Mouse (Mus musculus) testis, adult 2 months (tissue): ENCODE data around the gene Nat8.
"Not testable (repeated sequence)": the region's sequence is repeated elsewhere in the genome, so short reads cannot be mapped to it uniquely, and the experiment has no call there.

Experiments used
- CTCF ChIP-seq: fragments of 200-500 bp; IDR thresholded peaks from 2 replicates; pipeline ENCODE4 v1.5.1; 2012; ENCODE audit warnings: low read depth, mild to moderate bottlenecking, inconsistent platforms, low read length, moderate library complexity; ENCODE audit not compliant: control insufficient read depth, insufficient read depth, insufficient replicate concordance
- POLR2A ChIP-seq: fragments of 200-500 bp; IDR thresholded peaks from 2 replicates; pipeline ENCODE4 v1.6.1; 2012; ENCODE audit warnings: low read depth, mild to moderate bottlenecking, inconsistent platforms, low read length, moderate library complexity; ENCODE audit not compliant: control insufficient read depth

DNA sequence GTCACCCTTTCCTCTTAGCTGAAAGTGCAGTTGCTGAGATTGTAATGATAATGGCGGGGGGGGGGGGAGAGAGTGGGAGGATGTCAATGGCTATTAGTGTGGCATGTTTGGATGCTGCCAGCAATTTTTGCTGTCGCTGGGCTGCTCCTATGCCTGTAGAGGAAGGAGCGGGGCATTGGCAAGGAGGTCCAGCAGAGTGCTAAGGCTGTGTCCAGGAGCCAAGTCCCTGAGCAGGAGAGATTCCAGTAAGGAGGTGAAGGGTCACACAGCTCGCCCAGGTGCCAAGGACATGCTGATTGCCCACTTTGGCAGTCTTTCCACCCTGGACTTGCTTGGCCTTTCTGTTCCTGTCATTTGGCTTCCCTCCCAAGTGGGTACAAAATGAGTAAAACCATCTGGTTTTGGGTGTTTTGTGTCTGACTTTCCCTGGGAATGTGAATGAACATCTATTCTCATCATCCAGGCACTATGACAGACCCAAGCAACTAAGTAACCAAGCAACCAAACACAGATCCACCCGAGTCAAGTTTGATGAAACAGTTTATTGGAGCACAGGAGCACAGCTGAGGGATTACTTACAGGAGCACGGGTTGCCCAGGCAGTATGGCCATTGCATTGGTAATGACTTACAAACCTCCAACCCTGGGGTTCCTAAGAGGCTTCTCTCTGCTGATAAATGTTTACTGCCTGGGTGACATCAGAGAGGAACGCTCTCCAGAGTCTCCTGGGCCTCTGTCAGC is 33.2 kb upstream of the Nat8 start:
- not testable (repeated sequence) for TF ChIP-seq CTCF, POLR2A
